Mouse (Mus musculus) T-cell, adult 2 months (primary cell): Measurements from ENCODE around the gene Slc25a44.
"Not testable (repeated sequence)": the region's sequence is repeated elsewhere in the genome, so short reads cannot be mapped to it uniquely, and the experiment has no call there.

Experiments
- DNase-seq: peaks from one replicate; pipeline ENCODE4 v3.0.0; 2022; ENCODE audit warnings: low spot score

The Slc25a44 gene

DNA sequence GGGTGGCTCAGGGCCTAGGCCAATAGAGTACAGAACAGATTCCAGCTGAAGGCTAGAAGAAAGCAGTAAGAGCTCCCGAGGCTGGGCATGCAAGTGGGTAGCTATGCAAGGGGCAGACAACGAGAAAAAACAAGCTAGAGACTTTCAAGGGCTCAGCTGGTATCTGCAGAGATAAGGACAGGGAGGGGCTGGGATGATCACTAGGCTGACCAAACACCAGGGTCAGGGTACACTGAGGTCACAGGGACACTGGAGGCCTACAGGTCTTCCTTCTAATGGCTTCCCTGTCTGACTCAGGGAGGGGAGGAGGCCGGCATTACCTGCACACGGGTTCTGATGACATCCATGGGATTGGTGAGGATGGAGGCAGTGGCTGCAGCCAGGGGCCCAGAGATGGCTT, 9.3 kb downstream of the Slc25a44 start:
- no peak for DNase-seq

DNA sequence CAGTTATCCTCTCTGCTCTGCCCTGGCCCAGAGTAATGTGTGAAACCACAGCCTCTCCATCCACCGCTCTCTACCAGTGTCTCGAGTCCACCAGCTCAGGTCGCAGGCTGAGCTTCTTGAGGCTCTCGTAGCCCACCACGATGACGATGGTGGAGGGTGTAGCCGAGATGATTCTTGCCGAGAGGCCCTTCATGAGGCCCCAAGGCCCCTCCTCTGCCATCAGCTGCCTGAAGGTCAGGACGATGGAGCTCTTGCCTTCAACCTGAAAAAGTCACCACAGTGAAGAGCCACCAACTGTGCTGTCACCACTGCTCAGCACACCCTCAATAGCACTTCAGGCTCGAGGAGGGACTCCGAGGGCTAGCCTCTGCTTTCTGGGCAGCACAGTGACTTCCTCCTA, 12.3 kb downstream of the Slc25a44 start:
- no peak for DNase-seq

DNA sequence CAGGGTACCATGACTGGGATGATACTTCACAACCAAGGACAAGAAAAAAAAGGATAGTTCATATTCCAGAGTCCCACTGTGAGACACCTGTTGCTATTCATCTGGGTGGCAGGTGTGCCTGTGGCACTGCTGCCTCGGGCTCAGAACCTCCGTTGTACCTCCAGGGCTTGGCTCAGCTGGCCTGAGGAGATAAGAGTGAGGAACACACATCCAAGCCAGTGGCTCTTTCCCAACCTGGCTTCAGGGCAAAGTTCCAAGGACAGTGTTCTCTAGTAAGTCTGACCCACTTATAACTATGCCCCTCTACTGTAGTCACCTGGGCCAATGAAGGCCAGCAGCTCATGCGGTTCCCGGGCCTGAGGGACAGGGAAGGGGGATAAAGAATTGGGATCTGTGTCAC, 13.3 kb downstream of the Slc25a44 start:
- DNase-seq: no peak

DNA sequence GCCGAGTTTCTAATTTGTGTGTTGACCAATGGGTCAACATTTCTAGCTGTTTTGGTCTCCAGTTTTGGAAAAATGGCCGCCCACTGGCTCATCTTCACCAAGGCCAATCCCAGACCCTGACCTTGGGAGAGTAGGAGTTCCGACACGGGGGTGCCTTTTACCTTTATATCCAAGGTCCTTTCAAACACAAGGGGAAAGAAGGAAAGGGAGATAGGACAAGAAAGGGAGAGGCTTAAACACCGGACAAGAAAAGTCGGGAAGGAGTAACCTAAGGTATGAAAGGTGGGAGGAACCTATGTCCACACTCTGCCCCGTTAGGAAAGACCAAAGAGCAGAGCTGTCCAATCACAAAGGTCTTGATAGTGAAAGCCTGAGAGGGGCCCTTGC, 14.3 kb downstream of the Slc25a44 start:
- DNase-seq: no peak

DNA sequence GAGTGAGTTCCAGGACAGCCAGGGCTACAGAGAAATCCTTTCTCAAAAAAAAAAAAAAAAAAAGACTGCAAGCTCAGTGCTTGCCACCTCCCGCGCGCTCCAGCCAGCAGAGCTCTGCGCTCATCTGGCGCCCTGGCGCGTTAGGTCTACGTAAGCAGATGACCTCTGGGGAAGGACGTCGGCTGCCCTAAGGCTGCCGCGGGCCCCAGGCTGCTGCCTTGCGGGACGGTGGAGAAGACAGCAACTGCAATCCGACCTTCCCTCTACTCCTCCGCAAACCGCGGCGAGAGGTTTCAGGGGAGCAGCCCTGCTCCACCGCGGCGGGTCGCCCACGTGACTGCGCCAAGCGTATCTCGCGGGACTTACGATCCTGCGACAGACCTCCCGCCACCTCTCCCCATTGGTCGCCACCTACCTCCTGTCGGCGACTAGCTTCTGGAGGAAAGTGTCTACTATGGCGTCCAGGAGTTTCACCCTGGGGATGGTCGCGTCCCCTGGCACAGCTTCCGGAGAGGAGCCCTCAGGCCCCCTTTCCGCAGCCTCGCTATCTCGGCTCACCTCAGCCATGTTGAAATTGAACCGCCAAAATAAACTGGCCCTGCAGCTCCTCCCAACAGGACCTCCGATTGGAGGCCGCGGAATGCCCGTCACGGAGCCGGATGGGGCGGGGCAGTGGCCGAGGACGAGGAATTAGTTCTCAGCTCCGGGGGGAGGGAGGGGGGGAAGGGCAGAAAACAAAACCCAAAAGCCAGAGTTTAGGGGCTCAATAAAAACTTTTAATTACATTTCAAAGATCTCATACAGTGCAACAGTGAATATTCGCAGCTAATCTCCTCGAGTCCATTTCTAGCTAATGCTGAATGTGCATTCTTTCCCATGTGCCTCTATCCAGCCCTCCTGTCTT, 14.9 kb downstream of the Slc25a44 start, which contains the start of gene Pmf1:
Gene Pmf1, minus strand, starts transcription at position 591 of the 904 bp plus-strand sequence.
- peak; percentile 92 for DNase-seq

DNA sequence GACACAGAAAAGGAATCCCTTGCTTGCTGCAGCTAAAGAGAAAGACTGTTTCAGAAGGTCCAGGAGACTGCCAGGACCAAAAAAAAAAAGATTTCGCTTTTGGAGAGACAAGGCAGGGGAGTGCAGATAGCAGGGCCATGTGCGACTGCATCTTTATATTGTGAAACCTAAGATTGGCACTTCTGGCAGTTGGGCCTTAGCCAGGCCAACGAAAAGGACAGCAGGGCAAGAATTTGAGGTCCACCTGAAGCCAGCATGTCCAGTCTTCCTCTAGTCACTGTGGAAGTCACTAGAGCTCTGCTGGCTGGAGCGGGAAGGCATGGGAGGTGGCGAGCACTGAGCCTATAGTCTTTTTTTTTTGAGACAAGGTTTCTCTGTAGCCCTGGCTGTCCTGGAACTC, 16.0 kb downstream of the Slc25a44 start:
- DNase-seq: no peak

DNA sequence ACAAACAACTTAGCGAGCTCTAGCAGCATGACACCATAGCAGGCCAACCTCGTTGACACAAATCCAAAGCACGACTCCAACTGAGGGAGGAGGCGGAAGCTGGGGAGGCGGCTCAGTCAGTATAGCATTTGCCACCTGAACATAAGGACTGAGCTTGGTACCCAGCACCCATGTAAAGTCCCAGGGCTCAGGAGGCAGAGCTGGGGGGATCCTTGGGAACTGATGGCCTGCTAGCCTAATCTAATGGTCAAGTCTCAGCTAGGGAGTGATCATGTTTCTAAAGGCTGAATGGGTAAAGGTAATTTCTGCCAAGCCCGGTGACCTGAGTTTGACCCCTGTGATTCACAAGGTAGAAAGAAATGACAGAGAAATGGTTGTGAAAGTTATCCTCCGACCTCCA, 17.4 kb downstream of the Slc25a44 start:
- DNase-seq: no peak

DNA sequence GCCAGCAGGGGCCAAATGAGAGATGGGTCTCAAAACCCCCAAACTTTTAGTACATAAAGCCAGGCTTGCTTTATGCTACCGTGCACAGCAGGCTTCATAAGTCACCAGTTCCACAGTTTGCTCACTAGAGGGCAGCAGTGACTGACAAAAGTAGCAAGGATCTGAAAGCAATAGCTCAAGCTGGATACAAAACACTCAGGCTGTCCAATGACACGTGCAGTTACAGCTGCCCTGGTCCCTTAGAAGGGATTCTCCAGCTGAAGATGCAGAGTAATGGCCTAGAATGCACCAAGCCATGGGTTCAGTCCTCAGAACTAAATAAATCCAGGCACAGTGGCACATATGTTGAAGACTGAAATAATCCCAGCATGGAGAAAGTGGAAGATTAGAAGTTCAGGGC, 17.8 kb downstream of the Slc25a44 start:
- DNase-seq: peak; percentile 69

DNA sequence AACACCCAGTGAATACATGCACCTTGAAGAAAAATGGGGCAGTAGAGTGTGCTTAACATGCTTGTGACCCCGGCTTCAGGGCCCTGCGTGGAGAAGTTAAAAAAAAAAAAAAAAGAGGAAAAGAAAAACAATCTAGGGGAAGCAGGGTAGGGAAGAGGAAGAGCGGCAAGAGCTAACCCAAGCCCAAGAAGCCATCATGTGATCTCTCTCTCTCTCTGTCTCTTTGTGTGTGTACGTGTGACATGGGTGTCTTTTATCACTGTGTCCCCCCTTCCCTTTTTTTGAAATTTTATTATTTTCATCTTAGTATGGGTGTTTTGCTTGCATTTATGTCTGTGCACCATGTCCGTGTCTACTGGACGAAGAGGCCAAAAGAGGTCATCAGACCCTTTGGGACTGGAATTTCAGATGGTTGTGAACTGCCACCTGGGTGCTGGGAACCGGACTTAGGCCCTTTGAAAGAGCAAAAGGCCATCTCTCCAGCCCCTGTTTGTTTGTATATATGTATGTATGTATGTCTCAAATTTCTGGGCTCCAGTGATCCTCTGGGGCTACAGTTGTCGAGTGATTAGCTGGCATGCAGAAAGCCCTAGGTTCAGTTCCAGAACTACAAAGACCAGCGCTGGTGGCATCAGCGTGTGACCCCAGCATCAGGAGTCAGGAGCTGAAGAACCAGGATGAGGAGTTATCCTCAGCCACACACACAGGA, 21.3 kb downstream of the Slc25a44 start:
- DNase-seq: no peak

DNA sequence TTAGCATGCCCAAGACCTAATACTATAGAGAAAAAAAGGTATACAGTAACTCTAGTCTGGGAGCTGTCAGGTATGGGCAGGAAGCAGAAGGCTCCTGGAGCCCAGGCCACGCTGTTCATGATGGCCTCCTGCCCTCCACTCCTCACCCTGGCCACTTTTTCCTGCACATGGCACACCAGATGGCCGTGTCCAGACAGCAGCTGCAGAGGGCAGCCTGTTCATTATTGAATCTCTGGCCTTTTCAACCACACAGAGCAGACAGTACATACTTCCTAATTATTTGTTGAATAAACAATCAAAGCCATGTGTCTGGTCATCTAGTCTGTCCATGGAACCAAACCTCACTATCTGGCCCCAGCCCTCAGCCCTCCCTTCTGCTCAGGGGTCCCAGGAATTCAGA, 26.3 kb downstream of the Slc25a44 start:
- DNase-seq: no peak

DNA sequence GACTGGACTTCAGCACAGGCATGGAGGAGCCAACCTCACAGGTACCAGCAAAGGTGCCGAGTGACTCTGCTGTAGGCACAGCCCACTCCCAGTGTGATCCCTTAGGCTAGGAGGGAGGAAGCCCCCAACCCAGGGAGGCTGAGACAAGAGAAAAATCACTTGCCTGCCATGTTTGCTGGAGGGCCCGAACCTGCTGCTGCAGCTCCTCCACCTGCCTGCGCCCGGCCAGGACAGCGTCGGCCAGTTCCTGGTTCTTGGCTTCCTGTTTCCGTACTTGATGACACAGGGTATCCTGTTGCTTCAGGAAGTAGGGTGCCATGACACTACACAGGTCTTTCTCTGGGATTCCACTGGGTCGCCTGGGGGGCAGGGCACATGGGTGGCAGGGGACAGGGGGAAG, 29.2 kb downstream of the Slc25a44 start:
- DNase-seq: no peak

DNA sequence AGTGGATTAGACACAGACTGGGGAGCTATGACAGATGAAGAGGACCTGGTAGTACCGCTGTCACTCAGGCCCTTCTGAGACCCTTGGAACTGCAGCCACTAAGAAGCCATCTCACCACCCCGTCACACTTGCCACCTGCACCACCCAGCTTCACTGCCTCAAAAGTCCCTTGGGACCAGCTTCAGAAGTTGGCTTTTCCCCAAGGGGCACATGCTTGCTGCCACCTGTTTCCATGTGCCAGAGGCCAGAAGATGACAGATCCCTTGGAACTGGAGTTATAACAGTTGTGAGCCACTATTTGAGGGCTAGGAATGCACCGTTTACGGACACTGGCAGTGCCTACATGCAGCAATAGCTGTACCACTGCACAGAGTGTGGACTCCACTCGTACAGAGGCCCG, 29.7 kb downstream of the Slc25a44 start:
- no peak for DNase-seq

DNA sequence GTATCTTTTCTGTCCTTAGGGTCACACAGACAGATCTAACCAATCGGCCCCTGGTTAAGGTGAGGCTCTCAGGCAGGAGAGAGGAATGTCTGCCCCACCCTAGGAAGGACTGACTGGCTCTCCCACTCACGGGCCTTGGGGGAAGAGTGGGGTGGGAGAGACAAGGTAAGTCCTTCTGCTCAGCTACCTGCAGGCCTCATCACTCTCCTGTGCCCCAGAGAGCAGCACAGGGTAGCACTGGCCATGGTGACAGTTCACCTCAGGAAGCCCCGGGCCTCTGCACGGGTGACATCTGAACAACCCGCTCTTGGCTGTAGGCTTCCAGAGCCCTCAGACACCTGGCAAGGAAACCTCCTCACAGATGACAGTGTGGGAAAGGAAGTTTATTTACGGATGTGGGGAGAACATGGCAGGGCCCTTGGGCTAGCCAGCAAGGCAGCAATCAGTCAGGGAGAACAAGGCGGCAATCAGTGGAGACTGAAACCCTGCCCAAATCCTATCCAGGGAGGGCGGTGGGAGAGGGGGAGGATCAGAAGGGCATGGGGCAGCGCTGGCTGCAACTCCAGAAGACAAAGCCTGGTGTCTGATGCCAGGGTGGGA, 31.1 kb downstream of the Slc25a44 start:
- no peak for DNase-seq

DNA sequence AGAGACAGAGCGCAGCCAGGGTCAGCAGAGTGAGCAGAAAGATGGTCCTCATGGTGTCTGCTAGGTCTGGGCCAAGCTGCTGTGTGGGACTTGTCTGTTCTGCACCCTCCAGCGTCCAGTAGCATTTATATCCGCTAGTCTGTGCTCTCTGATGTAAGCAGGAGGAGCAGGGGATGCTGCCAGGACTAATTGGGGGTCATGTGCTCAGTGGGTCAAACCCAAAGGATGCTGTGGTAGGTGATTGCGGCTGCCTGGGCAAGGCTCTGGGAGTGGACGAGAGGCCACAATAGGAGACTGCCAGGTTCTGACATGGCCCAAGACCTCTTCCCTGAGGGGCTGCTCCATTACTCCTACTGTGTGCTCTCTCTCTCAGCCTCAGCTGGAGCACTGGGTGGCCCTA, 40.6 kb downstream of the Slc25a44 start, which contains the start of gene Bglap:
Gene Bglap, minus strand, starts transcription at position 101 of the 400 bp plus-strand sequence.
- no peak for DNase-seq

DNA sequence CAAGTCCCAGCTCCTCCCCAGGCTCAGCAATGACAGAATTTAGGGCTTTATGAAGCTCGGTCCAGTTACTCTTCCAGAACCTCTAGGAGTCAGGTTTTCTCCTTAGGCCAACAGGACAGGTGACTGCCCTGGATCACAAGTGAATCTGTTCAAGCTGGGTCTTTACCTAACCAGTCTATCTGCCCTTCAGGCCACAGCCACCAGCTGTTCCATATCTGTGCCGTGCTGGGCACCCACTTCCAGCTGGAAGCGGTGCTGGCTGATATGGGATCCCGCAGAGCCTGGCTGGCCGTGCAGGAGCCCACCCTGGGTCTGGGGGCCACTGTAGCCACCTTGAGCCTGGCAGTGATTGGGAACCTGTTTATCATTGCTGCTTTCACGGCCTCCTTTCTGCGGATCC, 42.6 kb downstream of the Slc25a44 start:
- not testable (repeated sequence) for DNase-seq

DNA sequence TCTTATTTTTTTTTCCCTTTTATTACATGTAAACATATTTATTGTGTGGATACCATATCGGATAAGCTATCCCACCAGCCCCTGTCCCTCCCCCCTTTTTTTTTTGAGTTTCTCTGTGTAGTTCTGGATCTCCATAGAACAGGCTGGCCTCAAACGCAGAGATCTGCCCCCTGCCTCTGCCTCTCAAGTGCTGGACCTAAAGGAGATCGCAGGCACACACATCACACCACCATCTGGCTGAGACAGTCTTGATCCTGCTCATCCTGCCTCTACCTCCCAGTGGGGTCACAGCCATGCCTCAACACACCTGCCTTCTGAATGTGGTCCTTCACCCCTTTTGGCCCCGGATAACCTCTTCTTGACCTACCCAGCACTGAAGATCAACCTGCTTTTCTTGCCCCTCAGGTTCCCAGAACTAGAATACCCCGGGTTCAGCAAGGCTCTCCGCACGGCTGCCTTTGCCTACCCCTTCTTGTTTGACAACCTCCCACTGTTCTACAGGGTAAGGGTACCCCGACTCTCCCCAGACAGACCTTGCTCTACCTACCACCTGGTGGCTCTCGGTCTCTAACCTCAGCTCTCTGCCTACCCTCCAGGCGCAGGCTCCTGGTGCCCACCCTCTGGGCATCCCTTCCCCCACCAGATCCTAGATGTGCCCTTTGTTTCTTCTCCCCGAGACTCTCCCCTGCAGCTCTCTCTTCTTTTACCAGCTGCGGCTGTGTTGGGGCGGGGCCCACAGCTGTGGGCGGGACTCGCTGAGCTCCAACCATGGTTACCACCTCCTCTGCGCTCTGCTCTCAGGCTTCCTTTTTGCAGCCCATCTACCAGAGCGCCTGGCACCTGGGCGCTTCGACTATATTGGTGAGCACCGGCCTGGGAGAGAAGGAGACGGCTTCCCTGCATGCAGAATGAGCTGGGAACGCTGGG, 43.3 kb downstream of the Slc25a44 start:
- peak; percentile 48 for DNase-seq

DNA sequence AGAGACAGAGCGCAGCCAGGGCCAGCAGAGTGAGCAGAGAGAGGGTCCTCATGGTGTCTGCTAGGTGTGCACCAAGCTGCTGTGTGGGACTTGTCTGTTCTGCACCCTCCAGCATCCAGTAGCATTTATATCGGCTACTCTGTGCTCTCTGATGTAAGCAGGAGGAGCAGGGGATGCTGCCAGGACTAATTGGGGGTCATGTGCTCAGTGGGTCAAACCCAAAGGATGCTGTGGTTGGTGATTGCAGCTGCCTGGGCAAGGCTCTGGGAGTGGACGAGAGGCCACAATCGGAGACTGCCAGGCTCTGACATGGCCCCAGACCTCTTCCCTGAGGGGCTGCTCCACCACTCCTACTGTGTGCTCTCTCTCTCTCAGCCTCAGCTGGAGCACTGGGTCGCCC, 46.3 kb downstream of the Slc25a44 start, which contains the start of gene Bglap2:
Gene Bglap2, minus strand, starts transcription at position 101 of the 400 bp plus-strand sequence.
- DNase-seq: not testable (repeated sequence)

DNA sequence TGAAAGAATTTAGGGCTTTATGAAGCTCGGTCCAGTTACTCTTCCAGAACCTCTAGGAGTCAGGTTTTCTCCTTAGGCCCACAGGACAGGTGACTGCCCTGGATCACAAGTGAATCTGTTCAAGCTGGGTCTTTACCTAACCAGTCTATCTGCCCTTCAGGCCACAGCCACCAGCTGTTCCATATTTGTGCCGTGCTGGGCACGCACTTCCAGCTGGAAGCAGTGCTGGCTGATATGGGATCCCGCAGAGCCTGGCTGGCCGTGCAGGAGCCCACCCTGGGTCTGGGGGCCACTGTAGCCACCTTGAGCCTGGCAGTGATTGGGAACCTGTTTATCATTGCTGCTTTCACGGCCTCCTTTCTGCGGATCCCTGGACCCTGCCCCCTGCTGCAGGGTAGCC, 48.3 kb downstream of the Slc25a44 start:
- DNase-seq: not testable (repeated sequence)

DNA sequence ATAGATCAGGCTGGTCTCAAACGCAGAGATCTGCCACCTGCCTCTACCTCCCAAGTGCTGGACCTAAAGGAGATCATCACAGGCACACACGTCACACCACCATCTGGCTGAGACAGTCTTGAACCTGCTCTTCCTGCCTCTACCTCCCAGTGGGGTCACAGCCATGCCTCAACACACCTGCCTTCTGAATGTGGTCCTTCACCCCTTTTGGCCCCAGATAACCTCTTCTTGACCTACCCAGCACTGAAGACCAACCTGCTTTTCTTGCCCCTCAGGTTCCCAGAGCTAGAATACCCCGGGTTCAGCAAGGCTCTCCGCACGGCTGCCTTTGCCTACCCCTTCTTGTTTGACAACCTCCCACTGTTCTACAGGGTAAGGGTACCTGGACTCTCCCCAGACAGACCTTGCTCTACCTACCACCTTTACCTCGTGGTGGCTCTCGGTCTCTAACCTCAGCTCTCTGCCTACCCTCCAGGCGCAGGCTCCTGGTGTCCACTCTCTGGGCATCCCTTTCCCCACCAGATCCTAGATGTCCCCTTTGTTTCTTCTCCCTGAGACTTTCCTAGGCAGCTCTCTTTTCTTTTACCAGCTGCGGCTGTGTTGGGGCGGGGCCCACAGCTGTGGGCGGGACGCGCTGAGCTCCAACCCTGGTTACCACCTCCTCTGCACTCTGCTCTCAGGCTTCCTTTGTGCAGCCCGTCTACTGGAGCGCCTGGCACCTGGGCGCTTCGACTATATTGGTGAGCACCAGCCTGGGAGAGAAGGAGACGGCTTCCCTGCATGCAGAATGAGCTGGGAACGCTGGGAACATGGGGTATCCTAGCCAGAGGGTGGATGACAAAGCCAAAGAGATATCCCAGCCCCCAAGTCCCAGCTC, 49.0 kb downstream of the Slc25a44 start:
- DNase-seq: peak; percentile 25

DNA sequence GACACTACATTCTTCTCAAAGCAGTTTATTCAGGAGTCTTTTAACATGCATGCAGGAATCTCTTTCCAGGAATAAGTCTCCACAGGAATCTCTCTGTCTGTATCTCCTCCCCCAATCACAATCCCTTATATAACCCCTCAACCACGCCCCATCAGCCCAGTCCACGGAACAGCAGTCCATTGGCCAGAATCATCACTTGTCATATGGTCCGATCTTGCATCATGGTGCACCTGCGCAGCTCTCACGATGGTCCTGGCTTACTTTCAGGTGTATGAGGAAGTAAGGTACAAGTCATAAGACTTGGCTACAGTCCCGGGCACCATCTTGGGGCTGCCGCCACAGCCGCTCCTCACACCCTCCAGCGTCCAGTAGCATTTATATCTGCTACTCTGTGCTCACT, 52.3 kb downstream of the Slc25a44 start, which contains the start of gene Bglap3:
Gene Bglap3, minus strand, starts transcription at position 101 of the 400 bp plus-strand sequence.
- not testable (repeated sequence) for DNase-seq
